Mouse (Mus musculus) stomach, postnatal 0 days (tissue): Measurements from ENCODE around the gene Bcap29.

Experiments used
- CTCF ChIP-seq: IDR thresholded peaks from 2 replicates; pipeline ENCODE4 v1.5.1; 2016; ENCODE audit warnings: antibody characterized with exemption, low read depth, mild to moderate bottlenecking, moderate library complexity
- EP300 ChIP-seq: optimal IDR thresholded peaks from 2 replicates; pipeline ENCODE3; 2016; ENCODE audit warnings: antibody characterized with exemption

DNA sequence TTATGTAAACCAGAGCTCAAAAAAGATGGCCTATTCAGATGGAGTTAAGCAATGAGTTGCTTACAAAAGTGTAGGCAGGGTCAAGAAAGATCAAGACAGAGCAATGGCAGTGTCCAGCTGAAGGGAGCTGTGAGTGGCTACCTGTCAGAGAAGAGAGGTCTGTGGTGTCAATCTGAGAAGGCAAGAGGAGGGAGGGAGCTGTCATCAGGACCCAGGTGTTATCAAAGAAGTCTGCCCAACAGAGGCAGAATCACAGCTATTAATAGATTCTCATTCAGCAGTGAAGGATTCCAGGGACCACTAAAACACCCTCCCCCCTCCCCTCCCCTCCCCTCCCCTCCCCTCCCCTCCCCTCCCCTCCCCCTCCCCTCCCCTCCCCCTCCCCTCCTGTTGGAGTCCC, 65.8 kb downstream of the Bcap29 start:
- no peak for TF ChIP-seq CTCF
- no peak for TF ChIP-seq EP300
